Mouse (Mus musculus): ENCODE measurements around the gene Olfr744.

GRCm38 (mm10) chr14:50646783-50647182 is 32.1 kb downstream of the Olfr744 start, which contains the start of gene Olfr746:
- TF ChIP-seq CTCF (IDR thresholded peaks at IDR 0.05; ENCODE audit: borderline replicate concordance, insufficient read depth, low read depth, low read length) (no peak), POLR2A (IDR thresholded peaks at IDR 0.05; ENCODE audit: borderline replicate concordance, insufficient read depth, low read length) (no peak)
